Mouse (Mus musculus): Measurements from ENCODE around the gene Colca2.

Gene Colca2

GRCm38 (mm10) chr9:51278500-51279381 lies at the start of gene Colca2:
Colca2 (minus strand) TSS chr9:51278569.
- DNase-seq, result peak; percentile 62

- no peak for DNase-seq
Measured at GRCm38 (mm10) chr9:51327555-51327903, 49.2 kb upstream of the Colca2 start.

- DNase-seq, result no peak
Measured at GRCm38 (mm10) chr9:51326619-51327554, 48.5 kb upstream of the Colca2 start.

- no peak for DNase-seq
Measured at GRCm38 (mm10) chr9:51324406-51325065, 46.2 kb upstream of the Colca2 start.

GRCm38 (mm10) chr9:51320096-51320495 lies 41.7 kb upstream of the Colca2 start:
- no peak for DNase-seq

- DNase-seq, result no peak
Measured at GRCm38 (mm10) chr9:51318246-51318645, 39.9 kb upstream of the Colca2 start.

- DNase-seq, result no peak
Measured at GRCm38 (mm10) chr9:51317322-51317721, 39.0 kb upstream of the Colca2 start.

- DNase-seq, result no peak
Measured at GRCm38 (mm10) chr9:51315402-51316063, 37.2 kb upstream of the Colca2 start.

- no peak for DNase-seq
Measured at GRCm38 (mm10) chr9:51312554-51313317, 34.4 kb upstream of the Colca2 start.

- no peak for DNase-seq
Measured at GRCm38 (mm10) chr9:51310515-51310914, 32.1 kb upstream of the Colca2 start.

- DNase-seq, result no peak
Measured at GRCm38 (mm10) chr9:51306351-51306750, 28.0 kb upstream of the Colca2 start.

GRCm38 (mm10) chr9:51305146-51305545 lies 26.8 kb upstream of the Colca2 start:
- peak; percentile 24 for DNase-seq

GRCm38 (mm10) chr9:51303980-51304379 lies 25.6 kb upstream of the Colca2 start:
- DNase-seq, result no peak

- DNase-seq, result no peak
Measured at GRCm38 (mm10) chr9:51293541-51293940, 15.2 kb upstream of the Colca2 start.

- peak; percentile 75 for DNase-seq
Measured at GRCm38 (mm10) chr9:51292674-51293073, 14.3 kb upstream of the Colca2 start.

GRCm38 (mm10) chr9:51290980-51291379 lies 12.6 kb upstream of the Colca2 start:
- DNase-seq, result no peak

- DNase-seq, result no peak
Measured at GRCm38 (mm10) chr9:51286079-51286478, 7.7 kb upstream of the Colca2 start.

- no peak for DNase-seq
Measured at GRCm38 (mm10) chr9:51277834-51278498, 403 bp downstream of the Colca2 start.

GRCm38 (mm10) chr9:51274678-51275077 lies 3.7 kb downstream of the Colca2 start:
- no peak for DNase-seq

GRCm38 (mm10) chr9:51273581-51274154 lies 4.7 kb downstream of the Colca2 start:
- DNase-seq, result no peak

GRCm38 (mm10) chr9:51272102-51272501 lies 6.3 kb downstream of the Colca2 start:
- DNase-seq, result no peak

Data from right cerebral cortex, postnatal 4 days (tissue).